Mouse (Mus musculus) MEL (cell line): ENCODE data around the gene D6Ertd527e. TPM values are rescaled to one million over a fixed set of nuclear protein-coding genes. Genes with fewer than 3 reads are reported as not detected.
A peak's percentile ranks its signal among the peaks of the same experiment; 100 is the strongest.

Source experiments
- DNase-seq: peaks from one replicate; pipeline ENCODE4 v3.0.0; 2011; ENCODE audit warnings: low read depth, low spot score
- H3K27ac ChIP-seq: 2 replicates; pipeline ENCODE4 v1.5.1; 2012; ENCODE audit warnings: low read depth, mild to moderate bottlenecking, control low read depth, low read length, moderate library complexity; ENCODE audit not compliant: control insufficient read depth
- H3K27me3 ChIP-seq, 2 experiments: fragments of 150-350 bp in 1 of 2; sonication (generic) in 1 of 2; 2 replicates each; pipeline ENCODE4 v1.6.1; 2012; ENCODE audit warnings: low read length in 2 of 2, mild to moderate bottlenecking in 2 of 2, improper control_type of control experiment in 1 of 2, moderate library complexity in 1 of 2; ENCODE audit not compliant: insufficient read depth in 2 of 2, control insufficient read depth in 1 of 2
- H3K36me3 ChIP-seq, 2 experiments: 2 replicates each; pipeline ENCODE4 v1.6.1; 2012 to 2014; ENCODE audit warnings: low read length in 2 of 2, improper control_type of control experiment in 1 of 2, inconsistent platforms in 1 of 2, mild to moderate bottlenecking in 1 of 2; ENCODE audit not compliant: insufficient read depth in 2 of 2, control insufficient read depth in 1 of 2
- H3K4me1 ChIP-seq, 2 experiments: fragments of 150-350 bp in 1 of 2; sonication (generic) in 1 of 2; 2 replicates each; pipeline ENCODE4 v1.6.1; 2012; ENCODE audit warnings: low read length in 2 of 2, improper control_type of control experiment in 1 of 2, mild to moderate bottlenecking in 1 of 2; ENCODE audit not compliant: insufficient read depth in 2 of 2, control insufficient read depth in 1 of 2
- H3K4me3 ChIP-seq, 2 experiments: fragments of 150-350 bp in 1 of 2; sonication (generic) in 1 of 2; 2 replicates each; pipeline ENCODE4 v1.5.1; 2012; ENCODE audit warnings: low read depth in 2 of 2, low read length in 2 of 2, mild to moderate bottlenecking in 2 of 2, moderate library complexity in 2 of 2, control low read depth in 1 of 2, improper control_type of control experiment in 1 of 2; ENCODE audit not compliant: control insufficient read depth in 1 of 2, insufficient read depth in 1 of 2
- H3K79me2 ChIP-seq: 2 replicates; pipeline ENCODE4 v1.6.1; 2012; ENCODE audit warnings: mild to moderate bottlenecking, low read length, moderate library complexity; ENCODE audit not compliant: control insufficient read depth, poor library complexity, insufficient read depth
- H3K9ac ChIP-seq: 2 replicates; pipeline ENCODE4 v1.6.1; 2012; ENCODE audit warnings: low read depth, mild to moderate bottlenecking, control low read depth, low read length, moderate library complexity; ENCODE audit not compliant: control insufficient read depth, poor library complexity, severe bottlenecking
- H3K9me3 ChIP-seq: fragments of 150-350 bp; sonication (generic); replicated peaks from 2 replicates; pipeline ENCODE4 v1.6.1; 2012; ENCODE audit warnings: mild to moderate bottlenecking, low read length, improper control_type of control experiment, moderate library complexity; ENCODE audit not compliant: insufficient read depth
- CHD1 ChIP-seq: IDR thresholded peaks from 2 replicates; pipeline ENCODE4 v1.6.1; 2012; ENCODE audit warnings: low read depth, mild to moderate bottlenecking, inconsistent platforms, low read length, improper control_type of control experiment
- E2F4 ChIP-seq: IDR thresholded peaks from 2 replicates; pipeline ENCODE4 v1.6.1; 2011; ENCODE audit warnings: low read depth, low read length, improper control_type of control experiment, borderline replicate concordance
- ELF1 ChIP-seq: IDR thresholded peaks from 2 replicates; pipeline ENCODE4 v1.6.1; 2014; ENCODE audit warnings: low read depth, mild to moderate bottlenecking, inconsistent platforms, low read length, improper control_type of control experiment, moderate library complexity
- EP300 ChIP-seq, 2 experiments: IDR thresholded peaks; 2 replicates each; pipeline ENCODE4 v1.6.1; 2011; ENCODE audit warnings: improper control_type of control experiment in 2 of 2, low read length in 2 of 2, low read depth in 1 of 2, mild to moderate bottlenecking in 1 of 2
- ETS1 ChIP-seq: IDR thresholded peaks from 2 replicates; pipeline ENCODE4 v1.6.1; 2012; ENCODE audit warnings: low read depth, mild to moderate bottlenecking, inconsistent platforms, low read length, improper control_type of control experiment, moderate library complexity
- GATA1 ChIP-seq: IDR thresholded peaks from 2 replicates; pipeline ENCODE4 v1.6.1; 2011; ENCODE audit warnings: low read depth, low read length, improper control_type of control experiment
- KAT2A ChIP-seq: conservative IDR thresholded peaks from 2 replicates; pipeline ENCODE4 v1.6.1; 2012; ENCODE audit warnings: low read depth, low read length, improper control_type of control experiment, inconsistent platforms
- MAFK ChIP-seq: IDR thresholded peaks from 2 replicates; pipeline ENCODE4 v1.6.1; 2011; ENCODE audit warnings: low read depth, mild to moderate bottlenecking, low read length, improper control_type of control experiment, borderline replicate concordance
- MAX ChIP-seq: IDR thresholded peaks from 2 replicates; pipeline ENCODE4 v1.6.1; 2011; ENCODE audit warnings: low read length, improper control_type of control experiment
- MAZ ChIP-seq: IDR thresholded peaks from 2 replicates; pipeline ENCODE4 v1.6.1; 2012; ENCODE audit warnings: low read depth, mild to moderate bottlenecking, inconsistent platforms, low read length, improper control_type of control experiment
- MXI1 ChIP-seq: IDR thresholded peaks from 2 replicates; pipeline ENCODE4 v1.6.1; 2011; ENCODE audit warnings: mild to moderate bottlenecking, low read depth, low read length, improper control_type of control experiment
- MYB ChIP-seq: IDR thresholded peaks from 2 replicates; pipeline ENCODE4 v1.6.1; 2011; ENCODE audit warnings: mild to moderate bottlenecking, low read depth, low read length, improper control_type of control experiment
- NRF1 ChIP-seq: IDR thresholded peaks from 2 replicates; pipeline ENCODE4 v1.6.1; 2014; ENCODE audit warnings: low read depth, mild to moderate bottlenecking, inconsistent platforms, low read length, improper control_type of control experiment, moderate library complexity; ENCODE audit not compliant: poor library complexity, insufficient read depth, severe bottlenecking
- POLR2A ChIP-seq, 2 experiments: IDR thresholded peaks; 2 replicates each; pipeline ENCODE4 v1.6.1; 2011 to 2012; ENCODE audit warnings: low read length in 2 of 2, mild to moderate bottlenecking in 2 of 2, control low read depth in 1 of 2, improper control_type of control experiment in 1 of 2, low read depth in 1 of 2, moderate library complexity in 1 of 2; ENCODE audit not compliant: control insufficient read depth in 1 of 2, insufficient read depth in 1 of 2, poor library complexity in 1 of 2
- POLR2AphosphoS2 ChIP-seq: IDR thresholded peaks from 2 replicates; pipeline ENCODE4 v1.6.1; 2011; ENCODE audit warnings: low read length, improper control_type of control experiment
- POLR2AphosphoS5 ChIP-seq: IDR thresholded peaks from 2 replicates; pipeline ENCODE4 v1.6.1; 2012; ENCODE audit warnings: low read depth, borderline replicate concordance, mild to moderate bottlenecking, inconsistent platforms, low read length, moderate library complexity, mixed read lengths
- RCOR1 ChIP-seq: IDR thresholded peaks from 2 replicates; pipeline ENCODE4 v1.6.1; 2012; ENCODE audit warnings: low read depth, mild to moderate bottlenecking, inconsistent platforms, low read length, improper control_type of control experiment
- SIN3A ChIP-seq: IDR thresholded peaks from 2 replicates; pipeline ENCODE4 v1.6.1; 2012; ENCODE audit warnings: low read length, improper control_type of control experiment, inconsistent platforms
- TCF12 ChIP-seq: IDR thresholded peaks from 2 replicates; pipeline ENCODE4 v1.6.1; 2014; ENCODE audit warnings: low read depth, mild to moderate bottlenecking, inconsistent platforms, low read length, improper control_type of control experiment, moderate library complexity
- USF1 ChIP-seq: IDR thresholded peaks from 2 replicates; pipeline ENCODE4 v1.6.1; 2014; ENCODE audit warnings: low read depth, mild to moderate bottlenecking, inconsistent platforms, low read length, improper control_type of control experiment, moderate library complexity
- USF2 ChIP-seq, 2 experiments: IDR thresholded peaks; 2 replicates each; pipeline ENCODE4 v1.6.1; 2011 to 2012; ENCODE audit warnings: improper control_type of control experiment in 2 of 2, low read length in 2 of 2, borderline replicate concordance in 1 of 2, inconsistent platforms in 1 of 2, low read depth in 1 of 2, mild to moderate bottlenecking in 1 of 2; ENCODE audit not compliant: insufficient read depth in 1 of 2
- ZNF384 ChIP-seq: IDR thresholded peaks from 2 replicates; pipeline ENCODE4 v1.6.1; 2012; ENCODE audit warnings: low read depth, mild to moderate bottlenecking, inconsistent platforms, low read length, improper control_type of control experiment
- polyA plus RNA-seq, 2 experiments: library from polyadenylated mRNA; stranded (reverse) in 1 of 2; unstranded in 1 of 2; fragments of >175 nt in 1 of 2; fragments of >200 nt in 1 of 2; gene quantifications; 2 replicates each; pipeline versions ENCODE4 v1.2.1 to v1.2.4; 2012; ENCODE audit warnings: low replicate concordance in 2 of 2, low read depth in 1 of 2; ENCODE audit not compliant: insufficient read length in 2 of 2, insufficient read depth in 1 of 2, missing spikeins in 1 of 2
- total RNA-seq: library from RNA; depleted of rRNA; stranded (reverse); fragments of 300-350 nt; gene quantifications from 2 replicates; pipeline ENCODE4 v1.2.3, GENCODE M21; 2012

The D6Ertd527e gene
- total and polyA plus RNA-seq, 3 experiments, result 0.06 TPM; not detected in 2

DNA sequence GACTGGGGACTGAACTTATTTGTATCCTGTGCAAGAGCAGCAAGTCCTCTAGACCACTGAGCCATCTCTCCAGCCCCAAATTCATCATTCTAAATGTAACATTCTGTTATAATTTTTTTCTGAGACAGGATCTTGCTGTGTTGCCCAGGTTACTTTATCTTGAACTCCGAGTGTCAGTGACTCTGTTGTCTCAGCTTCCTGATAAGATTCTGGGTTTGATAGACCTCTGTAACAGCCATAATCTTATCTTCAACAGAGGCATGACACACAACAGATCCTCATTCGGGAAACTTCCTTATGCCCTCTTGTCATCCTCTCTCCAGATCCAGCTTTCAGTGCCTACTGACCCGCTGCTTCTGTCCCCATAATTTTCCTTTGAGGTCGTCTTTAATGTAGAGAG lies 31.8 kb upstream of the D6Ertd527e start:
- no peak overlapping the region for H3K4me3 ChIP-seq
- peaks cover 31 to 33% of the 10 kb centered on the region in 2 experiments for H3K4me1 ChIP-seq
- H3K9me3 ChIP-seq, result no peaks in the 10 kb centered on the region
- DNase-seq, result peak; percentile 34
- H3K27me3 ChIP-seq, result no peaks in the 10 kb centered on the region
- no peaks in the 10 kb centered on the region; the same call in 1 of the 2 replicates for H3K79me2 ChIP-seq
- no peak overlapping the region for H3K9ac ChIP-seq
- TF ChIP-seq ELF1 (peak; percentile 33; the same call in 1 of the 2 replicates), TCF12 (peak; percentile 92), POLR2AphosphoS2 (no peak), GATA1 (peak; percentile 99), USF2 (IDR thresholded peaks at IDR 0.05; ENCODE audit: borderline replicate concordance in 1 of 2, insufficient read depth in 1 of 2, low read depth in 1 of 2, low read length in 2 of 2) (no peak), CHD1 (no peak), MAX (no peak), USF1 (no peak), POLR2AphosphoS5 (no peak), MAZ (peak; percentile 37; the same call in 1 of the 2 replicates), KAT2A (peak; percentile 14; the same call in 1 of the 2 replicates), MAFK (0 out of 2 replicates have a peak, but pooled peaks have one; percentile 20), E2F4 (no peak), EP300 (IDR thresholded peaks at IDR 0.05; ENCODE audit: low read depth in 1 of 2, low read length in 2 of 2) (peak; percentile 90 to 92), ETS1 (peak; percentile 92), MXI1 (no peak), NRF1 (no peak), ZNF384 (peak; percentile 78; the same call in 1 of the 2 replicates), MYB (peak; percentile 67; the same call in 1 of the 2 replicates), POLR2A (IDR thresholded peaks at IDR 0.05; ENCODE audit: control insufficient read depth in 1 of 2, insufficient read depth in 1 of 2, low read depth in 1 of 2, low read length in 2 of 2, poor library complexity in 1 of 2) (no peak), RCOR1 (peak; percentile 74), SIN3A (peak; percentile 62)
- H3K27ac ChIP-seq, result peak overlapping the region; percentile 51
- peaks cover 48 to 60% of the 10 kb centered on the region in 2 experiments for H3K36me3 ChIP-seq
